Mouse (Mus musculus) gastrocnemius, adult 8-10 months (tissue): ENCODE data around the gene Zfp513. TPM values are rescaled to one million over a fixed set of nuclear protein-coding genes. Genes with fewer than 3 reads are reported as not detected.

Source experiments
- DNase-seq, 2 experiments: peaks; one replicate each; pipeline ENCODE4 v3.0.0; 2022; ENCODE audit warnings: low spot score in 2 of 2
- total RNA-seq, 4 experiments: library from RNA; stranded (reverse); gene quantifications; 2 replicates each; pipeline ENCODE4 v1.2.4; 2022

Gene Zfp513
- total RNA-seq, 4 experiments from 2014 or later, result 6.5 to 12.3 (median 8.5) TPM

DNA sequence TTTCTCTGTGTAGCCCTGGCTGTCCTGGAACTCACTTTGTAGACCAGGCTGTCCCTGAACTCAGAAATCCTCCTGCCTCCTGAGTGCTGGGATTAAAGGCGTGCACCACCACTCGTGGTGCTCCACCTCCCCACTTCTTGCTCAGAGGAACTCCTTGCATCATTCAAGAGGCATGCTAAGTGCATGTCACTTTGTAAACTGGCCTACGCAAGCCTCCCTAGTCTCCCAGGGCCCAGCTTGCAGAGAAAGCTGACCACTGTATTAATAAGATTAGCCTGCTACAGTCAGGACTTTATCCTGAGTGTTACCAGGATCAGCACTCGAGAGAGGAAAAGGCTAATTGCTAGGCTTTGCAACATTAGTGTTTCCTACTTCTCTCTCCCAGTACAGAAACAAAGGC, 33.5 kb downstream of the Zfp513 start:
- DNase-seq, result no peak

DNA sequence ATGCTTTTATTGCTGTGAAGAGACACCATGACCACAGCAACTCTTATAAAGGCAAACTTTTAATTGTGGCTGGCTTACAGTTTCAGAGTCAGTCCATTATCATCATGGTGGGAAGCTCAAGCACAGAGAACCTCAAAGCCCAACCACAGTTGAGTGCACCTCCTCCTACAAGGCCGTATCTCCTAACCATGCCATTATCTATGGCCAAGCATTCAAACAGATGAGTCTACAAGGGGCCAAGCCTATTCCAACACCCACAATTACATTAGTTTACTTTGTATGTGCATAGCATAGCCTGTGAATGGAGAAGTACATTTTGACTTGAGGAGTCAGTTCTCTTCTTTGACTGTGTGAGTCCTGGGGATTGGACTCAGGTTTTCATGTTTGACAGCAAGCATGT, 37.2 kb downstream of the Zfp513 start:
- no peak for DNase-seq

DNA sequence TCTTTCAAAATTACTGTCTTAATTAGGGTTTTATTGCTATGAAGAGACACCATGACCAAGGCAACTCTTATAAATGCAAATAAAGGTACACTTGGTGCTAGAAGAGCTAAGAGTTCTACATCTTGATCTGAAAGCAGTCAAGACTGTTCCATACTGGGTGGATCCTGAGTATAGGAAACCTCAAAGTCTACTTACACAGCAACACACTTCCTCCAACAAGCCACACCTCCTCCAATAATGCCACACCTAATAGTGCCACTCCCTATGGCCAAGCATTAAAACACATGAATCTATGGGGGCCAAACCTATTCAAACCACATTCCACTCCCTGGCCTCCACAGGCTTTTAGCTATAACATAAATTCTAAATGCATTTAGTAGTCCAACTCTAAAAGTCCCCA, 39.6 kb downstream of the Zfp513 start:
- DNase-seq, result no peak

DNA sequence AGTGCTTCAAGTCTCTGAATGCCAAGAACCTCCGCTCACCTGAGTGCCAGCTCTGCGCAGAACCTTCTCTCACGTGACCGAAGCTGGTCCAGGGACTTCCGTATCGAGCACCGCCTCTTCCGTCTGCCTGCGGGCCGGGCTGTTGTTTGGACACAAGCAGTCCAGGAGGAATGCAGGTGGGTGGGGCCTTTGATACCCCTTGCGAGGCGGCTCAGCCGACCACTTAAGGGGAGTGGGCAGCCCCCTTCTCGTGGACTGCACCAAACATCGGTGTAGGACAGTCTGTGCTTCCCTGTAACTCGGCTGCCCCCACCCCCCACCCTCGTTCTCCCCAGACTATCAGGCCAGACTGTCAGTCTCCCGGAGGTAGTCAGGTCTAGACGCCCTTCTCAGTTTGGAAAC, 48.0 kb downstream of the Zfp513 start, which contains the start of gene Mpv17:
Mpv17 (minus strand) TSS at position 100 of the 402 bp plus-strand sequence.
- peak; percentile 65 to 81 for DNase-seq

DNA sequence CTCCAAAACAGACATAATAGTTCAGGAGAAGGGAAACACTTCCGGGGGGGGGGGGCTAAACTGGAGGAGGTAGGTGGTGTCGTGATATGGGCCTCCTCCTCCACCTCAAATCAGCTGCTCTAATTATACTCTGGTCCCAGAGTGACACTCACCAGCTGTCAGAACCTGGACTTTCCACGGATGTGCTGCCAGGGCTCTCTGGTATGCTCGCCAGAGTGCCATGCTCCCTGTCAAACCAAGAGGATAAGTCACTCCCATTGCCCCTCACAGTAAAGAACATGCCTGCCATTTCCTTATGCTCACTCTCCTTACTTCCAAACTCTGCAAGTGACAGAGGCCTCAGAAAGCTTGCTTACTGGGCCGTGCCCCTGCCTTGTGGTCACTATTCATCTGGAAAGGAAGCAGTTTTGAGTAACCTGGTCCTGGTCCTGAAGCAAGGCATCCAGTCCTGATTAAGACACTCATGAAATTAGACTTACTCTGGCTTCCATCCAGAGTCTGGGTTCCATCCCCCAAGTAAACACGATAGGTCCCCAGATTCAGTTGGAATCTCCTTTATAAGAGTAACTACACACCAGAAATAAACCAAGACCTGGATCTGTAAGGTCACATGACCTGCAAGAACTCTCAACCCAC, 48.5 kb downstream of the Zfp513 start:
- peak in 1 of 2 experiments; percentile 49 for DNase-seq

DNA sequence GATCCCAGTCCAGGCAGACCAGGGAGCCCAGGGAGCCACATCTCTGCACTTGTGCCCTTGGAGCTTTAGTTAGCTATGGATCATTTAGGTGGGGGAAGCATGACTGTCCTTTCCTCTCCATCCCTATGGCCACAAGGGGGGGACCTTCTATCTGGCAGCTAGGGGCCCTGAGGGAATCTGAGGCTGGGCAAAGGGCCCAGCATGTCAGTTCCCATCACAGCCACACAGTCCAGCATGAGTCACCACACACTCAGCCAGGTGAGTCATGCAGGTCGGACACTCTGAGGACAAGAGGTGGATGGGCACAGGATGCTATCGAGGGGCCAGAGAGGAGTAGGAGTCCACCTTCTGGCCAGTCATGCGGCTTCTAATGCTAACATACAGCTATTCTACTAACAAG, 50.4 kb downstream of the Zfp513 start:
- DNase-seq, result peak in 1 of 2 experiments; percentile 27

DNA sequence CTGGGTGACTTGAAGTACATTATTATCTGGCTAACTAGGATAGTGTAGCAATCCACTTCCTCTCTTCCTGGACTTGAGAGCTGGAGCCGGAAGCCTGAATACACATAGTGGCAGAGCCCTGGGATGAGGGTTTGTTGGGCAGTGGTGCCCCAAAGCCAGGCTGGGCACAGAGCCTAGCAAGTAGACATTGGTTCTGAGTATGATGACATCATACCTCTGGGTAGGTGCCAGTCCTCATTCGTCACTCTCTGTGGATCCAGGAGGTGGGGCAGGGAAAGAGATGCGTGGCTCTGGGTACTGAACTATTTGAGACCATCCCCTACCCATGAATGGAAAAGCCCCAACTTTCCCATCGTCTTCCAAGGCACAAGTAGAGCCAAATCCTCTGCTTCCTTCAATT, 52.3 kb downstream of the Zfp513 start:
- DNase-seq, result no peak

Other genes starting within 250 kb of the Zfp513 start
- gene Preb, start 241.9 kb downstream of the Zfp513 start, total RNA-seq, result 10 to 100 TPM; 70.1 to 75.2 (median 74.2) TPM
- gene Tcf23, start 233.6 kb downstream of the Zfp513 start, total RNA-seq, result under 1 TPM; 0.07 to 0.24 (median 0.15) TPM
- gene Atraid, start 154.0 kb downstream of the Zfp513 start, total RNA-seq, result 10 to 100 TPM; 41.9 to 51.2 (median 47.9) TPM
- gene Slc5a6, start 153.4 kb downstream of the Zfp513 start, total RNA-seq, result 1 to 10 TPM; 6.1 to 7.9 (median 6.7) TPM
- gene Cad, start 147.5 kb downstream of the Zfp513 start, total RNA-seq, result 10 to 100 TPM; 25.5 to 30.8 (median 27.9) TPM
- not detected for gene Dnajc5g, start 96.0 kb downstream of the Zfp513 start, total RNA-seq
- under 1 TPM in 2 of 4 experiments, not detected in 2; 0.18 to 0.24 TPM for gene Slc30a3, start 94.1 kb downstream of the Zfp513 start, total RNA-seq
- gene Trim54, start 85.6 kb downstream of the Zfp513 start, total RNA-seq, result 100 to 1,000 TPM; 420 to 527 (median 441) TPM
- not detected for gene Ucn, start 63.5 kb downstream of the Zfp513 start, total RNA-seq
- gene Mpv17, start 48.1 kb downstream of the Zfp513 start, total RNA-seq, result 10 to 100 TPM; 19.2 to 26.8 (median 22.7) TPM
- under 1 TPM; 0.15 to 0.56 (median 0.29) TPM for gene Gm29609, start 22.4 kb downstream of the Zfp513 start, total RNA-seq
- 10 to 100 TPM; 20.5 to 28.0 (median 23.2) TPM for gene Gtf3c2, start 22.2 kb downstream of the Zfp513 start, total RNA-seq
- 10 to 100 TPM; 31.3 to 35.8 (median 31.7) TPM for gene Snx17, start 9.1 kb downstream of the Zfp513 start, total RNA-seq
- gene Eif2b4, start 8.9 kb downstream of the Zfp513 start, total RNA-seq, result 10 to 100 TPM; 42.1 to 68.2 (median 50.8) TPM
- gene Ppm1g, start 18.4 kb upstream of the Zfp513 start, total RNA-seq, result 10 to 100 TPM; 38.2 to 49.9 (median 45.2) TPM
- gene Nrbp1, start 38.6 kb upstream of the Zfp513 start, total RNA-seq, result 10 to 100 TPM; 43.9 to 54.8 (median 51.2) TPM
- gene Gm9970, start 38.9 kb upstream of the Zfp513 start, total RNA-seq, result not detected
- gene Krtcap3, start 49.4 kb upstream of the Zfp513 start, total RNA-seq, result 1 to 10 TPM in 3 of 4 experiments, under 1 TPM in 1; 0.68 to 1.4 (median 1.2) TPM
- gene Ift172, start 88.8 kb upstream of the Zfp513 start, total RNA-seq, result 10 to 100 TPM; 24.6 to 32.9 (median 28.6) TPM
- 1 to 10 TPM; 1.1 to 2.0 (median 1.2) TPM for gene Fndc4, start 93.8 kb upstream of the Zfp513 start, total RNA-seq
- not detected for gene Gckr, start 95.1 kb upstream of the Zfp513 start, total RNA-seq